In genomic region chr4:140179576-140179975, GRCm38 (mm10) we compare ENCODE assay signal across 14 mouse cellular contexts.
DNase-seq lines count a peak whose midpoint lies in the region; ATAC-seq and TF ChIP-seq lines count a peak whose summit lies in the region.
"Had no signal": no experiment of that assay in that cellular context is flagged by ENCODE, and none has a peak within 500 bp of the region (broad histone marks: within the 10 kb centered on the region; RNA-seq: fewer than 3 reads in every experiment).

No protein-coding gene starts in this region.

- H3K27me3 ChIP-seq in forebrain, embryonic 14.5 days (replicated peaks; ENCODE audit: control insufficient read depth, insufficient read depth, low read length): no peaks in the 10 kb centered on the region
- H3K27me3 ChIP-seq in forebrain, embryonic 10.5 days (ENCODE audit: poor library complexity, severe bottlenecking): peaks cover 8% of the 10 kb centered on the region; the same call in 1 of the 2 replicates
- H3K27me3 ChIP-seq: hindbrain, embryonic 15.5 days had no signal

- no peaks in the 10 kb centered on the region for H3K9me3 ChIP-seq in forebrain, embryonic 14.5 days (replicated peaks; ENCODE audit: control insufficient read depth, low read length)
- H3K9me3 ChIP-seq in forebrain, embryonic 10.5 days: 0 out of 2 replicates have a peak, but pooled peaks cover 2% of the 10 kb centered on the region
- H3K9me3 ChIP-seq: hindbrain, embryonic 15.5 days; limb, embryonic 15.5 days had no signal

- no peak overlapping the region for H3K4me2 ChIP-seq in forebrain, embryonic 14.5 days (ENCODE audit: low read length)
- H3K4me2 ChIP-seq: hindbrain, embryonic 15.5 days; limb, embryonic 15.5 days had no signal

- no peak overlapping the region for H3K4me3 ChIP-seq in forebrain, embryonic 14.5 days (ENCODE audit: low read depth, low read length)
- H3K4me3 ChIP-seq in forebrain, embryonic 10.5 days: no peak overlapping the region
- no peak overlapping the region for H3K4me3 ChIP-seq in left cerebral cortex, adult 2 months
- H3K4me3 ChIP-seq: hindbrain, embryonic 15.5 days; limb, embryonic 15.5 days had no signal

- DNase-seq in forebrain, embryonic 14.5 days (ENCODE audit: low spot score): peak; percentile 33
- DNase-seq in forebrain, embryonic 10.5 days (ENCODE audit: extremely low spot score, low spot score): no peak
- no peak for DNase-seq in left cerebral cortex, adult 2 months (ENCODE audit: extremely low spot score in 1 of 2, low spot score in 2 of 2)
- DNase-seq in left cerebral cortex, postnatal 10 days (ENCODE audit: extremely low spot score in 1 of 2, low spot score in 2 of 2): no peak
- peak; percentile 47 for DNase-seq in cerebellum, adult 11 months
- peak; percentile 29 for DNase-seq in retina, adult 2 months (ENCODE audit: low read depth, low spot score)
- DNase-seq in adrenal gland, postnatal 36 days: no peak
- DNase-seq in kidney, postnatal 25 days: no peak
- DNase-seq: adrenal gland, adult 2 months; layer of hippocampus, postnatal 36 days; lung, postnatal 4 days; thymus, adult 18-20 months had no signal

- no peak overlapping the region for H3K27ac ChIP-seq in forebrain, embryonic 14.5 days (ENCODE audit: low read depth, low read length)
- no peak overlapping the region for H3K27ac ChIP-seq in forebrain, embryonic 10.5 days
- H3K27ac ChIP-seq in left cerebral cortex, adult 2 months: no peak overlapping the region
- H3K27ac ChIP-seq: hindbrain, embryonic 15.5 days; limb, embryonic 15.5 days had no signal

- intact Hi-C loops in left cerebral cortex, adult 2 months (cut with DNase I): no loop called here
- intact Hi-C loops in left cerebral cortex, postnatal 10 days (cut with DNase I): no loop called here

- TF ChIP-seq CTCF in left cerebral cortex, adult 2 months (IDR thresholded peaks at IDR 0.05): peak; percentile 43

- H3K4me1 ChIP-seq in forebrain, embryonic 14.5 days (ENCODE audit: control insufficient read depth, insufficient read depth, low read length): no peaks in the 10 kb centered on the region
- peaks cover under 1% of the 10 kb centered on the region; the same call in 1 of the 2 replicates for H3K4me1 ChIP-seq in forebrain, embryonic 10.5 days
- H3K4me1 ChIP-seq: limb, embryonic 15.5 days had no signal

- H3K9ac ChIP-seq in forebrain, embryonic 14.5 days (ENCODE audit: low read length): no peak overlapping the region
- H3K9ac ChIP-seq: hindbrain, embryonic 15.5 days; limb, embryonic 15.5 days had no signal

- ATAC-seq in forebrain, embryonic 14.5 days: no peak

- 70% methylated on average over 6 of the region's 6 CpGs for WGBS in forebrain, embryonic 14.5 days
- 61% methylated on average over 6 of the region's 6 CpGs for WGBS in forebrain, embryonic 10.5 days

- H3K36me3 ChIP-seq in forebrain, embryonic 14.5 days (ENCODE audit: control insufficient read depth, insufficient read depth, low read length): no peaks in the 10 kb centered on the region
- no peaks in the 10 kb centered on the region for H3K36me3 ChIP-seq in forebrain, embryonic 10.5 days (replicated peaks)
- H3K36me3 ChIP-seq: hindbrain, embryonic 15.5 days; limb, embryonic 15.5 days had no signal

Comparison
In these comparisons a context has a peak if more than half of its experiments do, and no peak if none do; other contexts are left out.
1. DNase-seq: peak in forebrain, embryonic 14.5 days (single experiment), cerebellum, adult 11 months (single experiment) and retina, adult 2 months (single experiment); none in forebrain, embryonic 10.5 days (single experiment), left cerebral cortex, adult 2 months (0 of 2), left cerebral cortex, postnatal 10 days (0 of 2), adrenal gland, postnatal 36 days (0 of 2) and kidney, postnatal 25 days (0 of 2).